Mouse (Mus musculus) forebrain, embryonic 11.5 days (tissue): Measurements from ENCODE around the gene Nup62. TPM values are rescaled to one million over a fixed set of nuclear protein-coding genes. Genes with fewer than 3 reads are reported as not detected.

Source experiments
- ATAC-seq: fragments of 200-750 bp; cut with Nextera tagmentation; replicated peaks from 2 replicates; pipeline ENCODE4 v1.8.0; 2017; ENCODE audit warnings: moderate TSS enrichment; ENCODE audit not compliant: low FRiP score
- DNase-seq: peaks from one replicate; pipeline ENCODE4 v3.0.0-alpha.2; 2017; ENCODE audit warnings: low spot score
- H3K27ac ChIP-seq: fragments of 300-500 bp; sonication (generic); 2 replicates; pipeline ENCODE4 v1.5.1; 2014; ENCODE audit warnings: low read depth, low read length
- H3K27me3 ChIP-seq: fragments of 300-500 bp; sonication (generic); 2 replicates; pipeline ENCODE4 v1.6.1; 2014; ENCODE audit warnings: mild to moderate bottlenecking, low read length, mixed read lengths; ENCODE audit not compliant: control insufficient read depth, insufficient read depth
- H3K36me3 ChIP-seq: fragments of 300-500 bp; sonication (generic); 2 replicates; pipeline ENCODE4 v1.6.1; 2014; ENCODE audit warnings: mild to moderate bottlenecking, low read length, moderate library complexity, mixed read lengths; ENCODE audit not compliant: control insufficient read depth, insufficient read depth
- H3K4me1 ChIP-seq: fragments of 300-500 bp; sonication (generic); replicated peaks from 2 replicates; pipeline ENCODE4 v1.6.1; 2014; ENCODE audit warnings: low read length, mixed read lengths; ENCODE audit not compliant: control insufficient read depth, insufficient read depth
- H3K4me2 ChIP-seq: fragments of 300-500 bp; sonication (generic); 2 replicates; pipeline ENCODE4 v1.6.1; 2014; ENCODE audit warnings: low read depth, mild to moderate bottlenecking, low read length, moderate library complexity, mixed read lengths; ENCODE audit not compliant: severe bottlenecking
- H3K4me3 ChIP-seq: fragments of 300-500 bp; sonication (generic); 2 replicates; pipeline ENCODE4 v1.5.1; 2014; ENCODE audit warnings: low read depth, low read length
- H3K9ac ChIP-seq: fragments of 300-500 bp; sonication (generic); 2 replicates; pipeline ENCODE4 v1.6.1; 2014; ENCODE audit warnings: low read length
- H3K9me3 ChIP-seq: fragments of 300-500 bp; sonication (generic); 2 replicates; pipeline ENCODE4 v1.6.1; 2016; ENCODE audit warnings: low read length, mixed read lengths; ENCODE audit not compliant: control insufficient read depth
- WGBS: fragments of 180-500 bp; shearing (Covaris S2); extraction: QIAGEN DNeasy Blood & Tissue Kit; methylation state at CpG from one replicate; pipeline ENCODE4 v1.1.7; 2014; 5-methylcytosine and 5-hydroxymethylcytosine counted together
- polyA plus RNA-seq: library from polyadenylated mRNA; unstranded; fragments of >200 nt; fragmentation: Nextera tagmentation; extraction: Ambion mirVana; gene quantifications from 2 replicates; pipeline ENCODE4 v1.2.1, GENCODE M21; 2014

The Nup62 gene
- polyA plus RNA-seq, 1 experiment from 2014 or later, result 73.5 TPM

DNA sequence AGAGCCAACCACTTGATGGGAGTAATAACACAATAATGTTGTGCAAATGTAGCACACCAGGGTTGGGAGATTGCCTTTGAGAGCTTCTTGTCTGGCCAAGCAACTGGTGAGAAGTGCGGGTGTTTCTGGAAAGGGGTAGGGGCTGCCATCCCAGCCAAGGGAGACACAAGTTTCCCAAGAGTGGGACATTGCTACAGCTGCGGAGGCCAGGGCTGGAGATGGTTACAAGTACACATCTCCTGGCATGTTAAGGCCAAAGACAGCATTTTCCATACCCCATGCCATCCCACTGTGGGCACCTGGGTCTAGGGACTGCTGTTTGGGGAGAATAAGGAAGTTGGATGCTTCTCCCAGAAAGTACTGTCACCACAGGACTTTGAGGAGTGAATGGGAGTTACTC, 37.2 kb downstream of the Nup62 start:
- 98% methylated on average over 2 of the region's 2 CpGs for WGBS
- Histone ChIP-seq H3K4me2 (no peak overlapping the region), H3K27ac (no peak overlapping the region), H3K9ac (no peak overlapping the region), H3K4me3 (no peak overlapping the region), H3K9me3 (no peaks in the 10 kb centered on the region), H3K27me3 (no peaks in the 10 kb centered on the region), H3K4me1 (peaks cover 25% of the 10 kb centered on the region), H3K36me3 (no peaks in the 10 kb centered on the region)
- DNase-seq (no peak), ATAC-seq (no peak)

DNA sequence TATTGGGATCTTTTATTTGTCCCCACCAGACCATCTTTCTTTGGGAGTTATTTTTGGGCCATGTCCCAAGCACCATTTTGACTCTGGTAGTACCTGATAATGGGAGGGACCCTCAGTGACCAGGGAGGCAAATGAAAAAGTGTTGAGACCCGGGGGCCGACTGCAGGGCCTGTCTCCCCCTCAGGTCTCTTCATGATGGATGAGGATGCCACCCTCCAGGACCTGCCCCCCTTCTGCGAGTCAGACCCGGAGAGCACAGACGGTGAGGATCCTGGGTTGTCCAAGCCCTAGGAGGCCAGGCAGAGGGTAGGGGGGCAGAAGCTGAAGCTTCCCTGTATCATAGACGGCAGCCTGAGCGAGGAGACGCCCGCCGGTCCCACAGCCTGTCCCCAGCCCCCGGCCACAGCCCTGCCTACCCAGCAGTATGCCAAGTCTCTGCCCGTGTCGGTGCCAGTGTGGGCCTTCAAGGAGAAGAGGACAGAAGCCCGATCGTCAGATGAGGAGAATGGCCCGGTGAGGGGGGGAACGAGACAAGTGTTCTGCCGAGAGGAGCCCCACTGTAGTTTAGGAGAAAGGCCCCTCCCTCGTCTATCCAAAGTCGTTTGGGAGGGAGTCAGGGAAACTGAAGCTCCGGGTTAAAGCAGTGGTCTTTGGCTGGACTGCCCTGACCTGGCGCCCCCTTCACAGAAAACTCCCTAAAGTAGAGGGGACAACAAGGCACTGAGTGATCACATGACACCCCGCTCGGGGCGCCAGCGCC, 37.9 kb downstream of the Nup62 start:
- Histone ChIP-seq H3K9me3 (no peaks in the 10 kb centered on the region), H3K4me2 (peak overlapping the region; percentile 94), H3K4me1 (peaks cover 28% of the 10 kb centered on the region), H3K9ac (peak overlapping the region; percentile 70), H3K36me3 (no peaks in the 10 kb centered on the region), H3K4me3 (peak overlapping the region; percentile 44), H3K27ac (peak overlapping the region; percentile 86), H3K27me3 (no peaks in the 10 kb centered on the region)
- WGBS, result 36% methylated on average over 26 of the region's 26 CpGs
- DNase-seq, result no peak
- peak; percentile 3; the same call in 1 of the 2 replicates for ATAC-seq

DNA sequence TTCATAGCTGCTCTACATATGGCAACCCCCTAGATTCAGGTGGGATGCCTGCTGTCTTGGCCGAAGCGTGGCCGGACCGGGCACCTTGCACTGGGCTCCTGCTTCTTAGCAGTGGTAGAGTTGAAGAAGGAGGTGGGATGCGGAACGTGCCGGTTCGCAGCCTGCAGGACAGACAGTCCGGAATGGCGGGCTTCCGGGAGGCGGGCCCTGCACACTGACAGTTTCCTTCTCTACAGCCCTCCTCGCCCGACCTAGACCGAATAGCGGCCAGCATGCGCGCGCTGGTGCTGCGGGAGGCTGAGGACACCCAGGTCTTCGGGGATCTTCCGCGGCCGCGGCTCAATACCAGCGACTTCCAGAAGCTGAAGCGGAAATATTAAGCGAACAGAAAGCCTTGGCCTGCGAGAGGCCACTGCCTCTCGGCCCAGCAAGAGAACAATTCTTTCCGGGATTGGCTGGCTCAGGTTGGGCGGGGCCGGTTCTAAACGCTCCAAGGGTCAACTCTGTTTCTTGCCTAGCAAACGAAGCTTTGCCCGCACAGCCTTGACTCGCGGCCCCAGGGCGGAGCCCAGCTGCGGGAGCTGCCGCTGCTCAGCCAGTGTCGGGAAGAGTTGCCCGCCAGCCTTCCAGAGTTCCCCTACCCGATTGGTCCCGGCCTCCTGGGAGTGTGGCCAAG, 38.6 kb downstream of the Nup62 start:
- H3K27me3 ChIP-seq, result no peaks in the 10 kb centered on the region
- peak; percentile 14; the same call in 1 of the 2 replicates for ATAC-seq
- peak overlapping the region; percentile 94 for H3K4me2 ChIP-seq
- peaks cover 28% of the 10 kb centered on the region for H3K4me1 ChIP-seq
- H3K9me3 ChIP-seq, result no peaks in the 10 kb centered on the region
- peak overlapping the region; percentile 70 for H3K9ac ChIP-seq
- H3K27ac ChIP-seq, result peak overlapping the region; percentile 86
- DNase-seq, result peak; percentile 86
- WGBS, result 3% methylated on average over 45 of the region's 45 CpGs
- H3K4me3 ChIP-seq, result peak overlapping the region; percentile 44
- H3K36me3 ChIP-seq, result no peaks in the 10 kb centered on the region

DNA sequence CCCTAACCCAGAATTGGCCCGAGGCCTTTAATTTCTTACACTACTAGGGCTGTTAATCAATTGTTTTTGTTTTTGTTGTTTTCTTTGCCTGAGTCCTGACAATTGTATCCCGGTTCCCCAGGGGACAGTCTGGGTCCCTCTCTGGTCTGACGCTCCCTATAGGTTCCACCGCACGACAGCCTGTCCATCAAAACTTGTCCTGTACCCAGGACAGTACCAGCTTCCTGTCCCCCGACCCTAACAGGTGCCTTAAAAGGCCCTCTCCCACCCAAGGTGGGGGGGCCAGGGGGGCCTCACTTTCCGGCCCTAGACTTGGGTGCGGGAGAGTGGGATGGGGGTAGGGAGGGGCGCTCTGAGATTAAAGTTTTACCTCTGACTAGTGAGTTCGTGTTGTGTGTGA, 39.1 kb downstream of the Nup62 start:
- 39% methylated on average over 10 of the region's 10 CpGs for WGBS
- Histone ChIP-seq H3K4me3 (peak overlapping the region; percentile 44), H3K9ac (peak overlapping the region; percentile 70), H3K36me3 (no peaks in the 10 kb centered on the region), H3K27me3 (no peaks in the 10 kb centered on the region), H3K4me1 (peaks cover 28% of the 10 kb centered on the region), H3K4me2 (peak overlapping the region; percentile 94), H3K9me3 (no peaks in the 10 kb centered on the region), H3K27ac (peak overlapping the region; percentile 86)
- DNase-seq (no peak), ATAC-seq (no peak)

DNA sequence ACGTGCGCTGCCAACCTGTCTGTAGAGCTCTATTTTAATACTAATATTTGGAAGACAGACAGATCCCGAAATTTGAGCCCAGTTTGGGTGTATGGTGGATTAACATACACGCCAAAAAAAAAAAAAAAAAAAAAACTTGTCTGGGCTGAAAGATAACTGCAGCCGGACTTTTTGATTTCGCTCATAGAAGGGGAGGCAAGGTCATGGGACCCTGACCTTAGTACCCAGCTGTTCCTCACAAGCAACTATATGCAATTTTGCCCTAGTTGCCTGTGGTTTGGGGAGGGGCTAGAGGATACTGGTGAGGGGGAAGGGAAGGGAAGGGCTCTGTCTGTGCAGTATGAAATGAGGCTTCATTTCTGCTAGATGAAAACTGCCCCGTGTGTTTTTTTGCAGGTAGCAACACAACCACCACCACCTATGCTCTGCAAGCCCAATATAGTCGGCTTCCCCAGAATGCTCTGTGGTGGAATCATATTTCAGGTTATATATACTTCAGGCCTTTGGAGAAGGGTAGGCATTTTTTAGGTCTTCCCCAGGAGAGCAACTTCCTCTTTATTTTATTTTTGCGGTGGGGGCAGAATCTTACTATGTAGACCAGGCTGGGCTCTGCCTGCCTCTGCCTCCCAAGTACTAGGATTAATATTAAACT, 40.5 kb downstream of the Nup62 start:
- no peak for ATAC-seq
- DNase-seq, result no peak
- peaks cover 21% of the 10 kb centered on the region for H3K4me1 ChIP-seq
- 65% methylated on average over 9 of the region's 9 CpGs for WGBS
- peak overlapping the region; percentile 65; the same call in 1 of the 2 replicates for H3K27ac ChIP-seq
- H3K36me3 ChIP-seq, result no peaks in the 10 kb centered on the region
- H3K4me3 ChIP-seq, result peak overlapping the region; percentile 50
- H3K4me2 ChIP-seq, result peak overlapping the region; percentile 93
- no peaks in the 10 kb centered on the region for H3K9me3 ChIP-seq
- H3K9ac ChIP-seq, result peak overlapping the region; percentile 67; the same call in 1 of the 2 replicates
- H3K27me3 ChIP-seq, result no peaks in the 10 kb centered on the region

DNA sequence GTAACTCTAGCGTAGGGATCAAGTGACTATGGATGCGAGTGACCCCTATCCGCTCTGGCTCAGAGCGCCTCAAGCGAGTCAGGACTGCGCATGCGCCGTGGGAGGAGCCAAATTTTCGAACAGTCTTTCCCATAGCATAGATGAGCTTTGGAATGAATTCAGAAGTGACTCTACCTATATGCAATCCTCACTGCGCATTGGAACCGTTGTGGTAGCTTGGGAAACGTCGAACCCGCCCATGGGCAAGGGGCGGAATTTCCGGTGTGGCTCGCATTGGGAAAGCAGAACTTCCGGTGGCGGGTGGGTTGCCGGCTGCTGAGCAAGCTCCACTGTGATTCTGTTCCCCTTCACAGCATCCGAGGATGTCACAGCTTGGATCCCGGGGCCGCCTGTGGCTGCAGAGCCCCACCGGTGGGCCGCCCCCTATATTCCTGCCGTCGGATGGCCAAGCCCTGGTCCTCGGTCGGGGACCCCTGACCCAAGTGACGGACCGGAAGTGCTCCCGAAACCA, 41.2 kb downstream of the Nup62 start, which contains the start of gene Pnkp:
Gene Pnkp, plus strand, starts transcription at position 98 of the 511 bp plus-strand sequence.
- WGBS, result under 1% methylated on average over 32 of the region's 32 CpGs
- H3K4me3 ChIP-seq, result peak within 1 kb of the TSS; percentile 50
- peak; percentile 51 for ATAC-seq
- H3K27ac ChIP-seq, result peak within 1 kb of the TSS; percentile 65
- peak within 1 kb of the TSS; percentile 93 for H3K4me2 ChIP-seq
- H3K9ac ChIP-seq, result peak within 1 kb of the TSS; percentile 67
- H3K36me3 ChIP-seq, result no peaks in the 10 kb centered on the region
- peak; percentile 91 for DNase-seq
- H3K4me1 ChIP-seq, result peaks cover 21% of the 10 kb centered on the region
- H3K27me3 ChIP-seq, result no peaks in the 10 kb centered on the region
- no peaks in the 10 kb centered on the region for H3K9me3 ChIP-seq

DNA sequence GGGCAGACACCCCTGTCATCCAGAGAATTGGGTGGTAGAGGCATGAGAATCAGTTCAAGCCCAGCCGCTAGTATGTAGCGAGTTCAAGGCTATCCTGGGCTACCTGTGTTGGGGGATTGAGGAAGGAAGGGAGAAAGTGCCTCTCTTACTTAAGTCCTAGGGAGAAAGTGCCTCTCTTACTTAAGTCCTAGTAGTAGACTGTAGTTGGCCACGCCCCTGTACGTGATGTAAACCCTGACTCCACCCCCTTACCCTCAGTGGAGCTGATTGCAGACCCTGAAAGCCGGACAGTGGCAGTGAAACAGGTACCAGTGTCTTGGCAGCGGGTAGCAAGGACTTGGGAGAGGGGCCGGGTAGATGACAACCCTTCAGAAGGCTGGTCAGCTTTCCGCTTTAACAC, 42.0 kb downstream of the Nup62 start:
- H3K27me3 ChIP-seq, result no peaks in the 10 kb centered on the region
- H3K9me3 ChIP-seq, result no peaks in the 10 kb centered on the region
- H3K27ac ChIP-seq, result no peak overlapping the region
- H3K36me3 ChIP-seq, result peaks cover under 1% of the 10 kb centered on the region; the same call in 1 of the 2 replicates
- 30% methylated on average over 8 of the region's 8 CpGs for WGBS
- ATAC-seq (no peak), DNase-seq (no peak)
- H3K4me2 ChIP-seq, result peak overlapping the region; percentile 93
- peaks cover 21% of the 10 kb centered on the region for H3K4me1 ChIP-seq
- H3K9ac ChIP-seq, result peak overlapping the region; percentile 67
- H3K4me3 ChIP-seq, result peak overlapping the region; percentile 50

DNA sequence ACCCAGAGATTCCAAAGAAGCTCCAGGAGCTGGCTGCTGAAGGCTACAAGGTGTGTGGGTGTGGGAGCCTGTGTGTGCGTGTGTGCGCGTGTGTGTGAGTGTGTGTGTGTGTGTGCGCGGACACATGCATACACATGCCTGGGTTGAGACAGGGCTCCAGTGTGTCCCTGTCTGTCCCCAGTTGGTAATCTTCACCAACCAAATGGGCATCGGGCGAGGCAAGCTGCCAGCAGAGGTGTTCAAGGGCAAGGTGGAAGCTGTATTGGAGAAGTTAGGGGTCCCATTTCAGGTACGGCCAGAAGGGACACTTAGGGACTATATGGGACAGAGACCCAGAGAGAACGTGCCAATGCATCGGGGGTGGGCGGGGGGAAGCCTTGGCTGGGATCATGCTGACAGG, 44.0 kb downstream of the Nup62 start:
- no peak overlapping the region for H3K4me3 ChIP-seq

More for the DNA sequence above, 44.0 kb downstream of the Nup62 start:
- DNase-seq (no peak), ATAC-seq (no peak)
- Histone ChIP-seq H3K27me3 (no peaks in the 10 kb centered on the region), H3K9ac (no peak overlapping the region), H3K9me3 (no peaks in the 10 kb centered on the region), H3K4me1 (peaks cover 11% of the 10 kb centered on the region), H3K27ac (no peak overlapping the region), H3K36me3 (peaks cover 20% of the 10 kb centered on the region), H3K4me2 (no peak overlapping the region)
- 92% methylated on average over 11 of the region's 11 CpGs for WGBS
